Mouse (Mus musculus): Measurements from ENCODE around the gene Unc13b. TPM values are rescaled to one million over a fixed set of nuclear protein-coding genes. Genes with fewer than 3 reads are reported as not detected.
"Not testable (repeated sequence)": the region's sequence is repeated elsewhere in the genome, so short reads cannot be mapped to it uniquely, and the experiment has no call there.

Gene Unc13b
- total RNA-seq, 2 experiments from 2014 or later = 3.8 TPM; not detected in 1

GRCm38 (mm10) chr4:43078071-43078718, 19.4 kb downstream of the Unc13b start:
- ATAC-seq (replicated peaks; ENCODE audit: low FRiP score, poor library complexity, severe bottlenecking) = no peak

GRCm38 (mm10) chr4:43082458-43082857, 23.7 kb downstream of the Unc13b start:
- no peak for ATAC-seq (replicated peaks; ENCODE audit: low FRiP score, poor library complexity, severe bottlenecking)

- ATAC-seq (replicated peaks; ENCODE audit: low FRiP score, poor library complexity, severe bottlenecking) = no peak
These were observed 31.2 kb downstream of the Unc13b start for GRCm38 (mm10) chr4:43089950-43090349.

GRCm38 (mm10) chr4:43091183-43091582, 32.4 kb downstream of the Unc13b start:
- ATAC-seq (replicated peaks; ENCODE audit: low FRiP score, poor library complexity, severe bottlenecking) = no peak

GRCm38 (mm10) chr4:43113491-43113890, 54.7 kb downstream of the Unc13b start:
- no peak for ATAC-seq (replicated peaks; ENCODE audit: low FRiP score, poor library complexity, severe bottlenecking)

GRCm38 (mm10) chr4:43114512-43114911, 55.8 kb downstream of the Unc13b start:
- ATAC-seq (replicated peaks; ENCODE audit: low FRiP score, poor library complexity, severe bottlenecking) = no peak

GRCm38 (mm10) chr4:43114946-43115345, 56.2 kb downstream of the Unc13b start:
- no peak for ATAC-seq (replicated peaks; ENCODE audit: low FRiP score, poor library complexity, severe bottlenecking)

GRCm38 (mm10) chr4:43116249-43116648, 57.5 kb downstream of the Unc13b start:
- ATAC-seq (replicated peaks; ENCODE audit: low FRiP score, poor library complexity, severe bottlenecking) = no peak

- ATAC-seq (replicated peaks; ENCODE audit: low FRiP score, poor library complexity, severe bottlenecking) = no peak
These were observed 71.0 kb downstream of the Unc13b start for GRCm38 (mm10) chr4:43129750-43130149.

- no peak for ATAC-seq (replicated peaks; ENCODE audit: low FRiP score, poor library complexity, severe bottlenecking)
These were observed 83.9 kb downstream of the Unc13b start for GRCm38 (mm10) chr4:43142610-43143009.

- ATAC-seq (replicated peaks; ENCODE audit: low FRiP score, poor library complexity, severe bottlenecking) = not testable (repeated sequence)
These were observed 93.7 kb downstream of the Unc13b start for GRCm38 (mm10) chr4:43152413-43152812.

- no peak for ATAC-seq (replicated peaks; ENCODE audit: low FRiP score, poor library complexity, severe bottlenecking)
These were observed 101.3 kb downstream of the Unc13b start for GRCm38 (mm10) chr4:43160045-43160444.

- no peak for ATAC-seq (replicated peaks; ENCODE audit: low FRiP score, poor library complexity, severe bottlenecking)
These were observed 102.4 kb downstream of the Unc13b start for GRCm38 (mm10) chr4:43161124-43161657.

GRCm38 (mm10) chr4:43163205-43163604, 104.5 kb downstream of the Unc13b start:
- no peak for ATAC-seq (replicated peaks; ENCODE audit: low FRiP score, poor library complexity, severe bottlenecking)

GRCm38 (mm10) chr4:43165403-43166005, 106.8 kb downstream of the Unc13b start:
- ATAC-seq (replicated peaks; ENCODE audit: low FRiP score, poor library complexity, severe bottlenecking) = no peak

GRCm38 (mm10) chr4:43170028-43170427, 111.3 kb downstream of the Unc13b start:
- ATAC-seq (replicated peaks; ENCODE audit: low FRiP score, poor library complexity, severe bottlenecking) = no peak

- no peak for ATAC-seq (replicated peaks; ENCODE audit: low FRiP score, poor library complexity, severe bottlenecking)
These were observed 118.4 kb downstream of the Unc13b start for GRCm38 (mm10) chr4:43177126-43177525.

GRCm38 (mm10) chr4:43182474-43183168, 123.9 kb downstream of the Unc13b start:
- no peak for ATAC-seq (replicated peaks; ENCODE audit: low FRiP score, poor library complexity, severe bottlenecking)

- no peak for ATAC-seq (replicated peaks; ENCODE audit: low FRiP score, poor library complexity, severe bottlenecking)
These were observed 128.7 kb downstream of the Unc13b start for GRCm38 (mm10) chr4:43187439-43187838.

- no peak for ATAC-seq (replicated peaks; ENCODE audit: low FRiP score, poor library complexity, severe bottlenecking)
These were observed 130.6 kb downstream of the Unc13b start for GRCm38 (mm10) chr4:43189381-43189780.

- ATAC-seq (replicated peaks; ENCODE audit: low FRiP score, poor library complexity, severe bottlenecking) = no peak
These were observed 146.2 kb downstream of the Unc13b start for GRCm38 (mm10) chr4:43204946-43205345.
